Mouse (Mus musculus) spleen, postnatal 10 days (tissue): ENCODE data around the gene Ppm1l.
A peak's percentile ranks its signal among the peaks of the same experiment; 100 is the strongest.
"Not testable (repeated sequence)": the region's sequence is repeated elsewhere in the genome, so short reads cannot be mapped to it uniquely, and the experiment has no call there.

Experiments used
- DNase-seq, 2 experiments: peaks; one replicate each; pipeline ENCODE4 v3.0.0; 2021 to 2022; ENCODE audit warnings: low spot score in 2 of 2

The Ppm1l gene

GRCm38 (mm10) chr3:69372731-69373130, 56.1 kb downstream of the Ppm1l start:
- DNase-seq = peak in 1 of 2 experiments; percentile 29

GRCm38 (mm10) chr3:69373544-69374306, 57.1 kb downstream of the Ppm1l start:
- DNase-seq = peak in 1 of 2 experiments; percentile 65

GRCm38 (mm10) chr3:69374538-69374937, 57.9 kb downstream of the Ppm1l start:
- DNase-seq = no peak

GRCm38 (mm10) chr3:69374983-69375382, 58.3 kb downstream of the Ppm1l start:
- DNase-seq = no peak

- DNase-seq = no peak
These were observed 64.6 kb downstream of the Ppm1l start for GRCm38 (mm10) chr3:69381213-69381612.

- not testable (repeated sequence) for DNase-seq
These were observed 75.2 kb downstream of the Ppm1l start for GRCm38 (mm10) chr3:69391834-69392233.

- no peak for DNase-seq
These were observed 75.6 kb downstream of the Ppm1l start for GRCm38 (mm10) chr3:69392298-69392697.

GRCm38 (mm10) chr3:69393079-69393478, 76.4 kb downstream of the Ppm1l start:
- DNase-seq = no peak

GRCm38 (mm10) chr3:69393991-69394390, 77.3 kb downstream of the Ppm1l start:
- DNase-seq = no peak

GRCm38 (mm10) chr3:69395084-69395483, 78.4 kb downstream of the Ppm1l start:
- DNase-seq = no peak

GRCm38 (mm10) chr3:69397733-69398132, 81.1 kb downstream of the Ppm1l start:
- peak in 1 of 2 experiments; percentile 30 for DNase-seq

GRCm38 (mm10) chr3:69399336-69399735, 82.7 kb downstream of the Ppm1l start:
- no peak for DNase-seq

- no peak for DNase-seq
These were observed 86.5 kb downstream of the Ppm1l start for GRCm38 (mm10) chr3:69403196-69403595.

- no peak for DNase-seq
These were observed 89.7 kb downstream of the Ppm1l start for GRCm38 (mm10) chr3:69406210-69406895.

- no peak for DNase-seq
These were observed 91.4 kb downstream of the Ppm1l start for GRCm38 (mm10) chr3:69408064-69408463.

- no peak for DNase-seq
These were observed 99.5 kb downstream of the Ppm1l start for GRCm38 (mm10) chr3:69416112-69416511.

- no peak for DNase-seq
These were observed 106.1 kb downstream of the Ppm1l start for GRCm38 (mm10) chr3:69422741-69423140.

- no peak for DNase-seq
These were observed 106.7 kb downstream of the Ppm1l start for GRCm38 (mm10) chr3:69423371-69423770.

GRCm38 (mm10) chr3:69424781-69425180, 108.1 kb downstream of the Ppm1l start:
- DNase-seq = not testable (repeated sequence)

GRCm38 (mm10) chr3:69427259-69427658, 110.6 kb downstream of the Ppm1l start:
- DNase-seq = no peak

- DNase-seq = no peak
These were observed 111.6 kb downstream of the Ppm1l start for GRCm38 (mm10) chr3:69428221-69428620.

GRCm38 (mm10) chr3:69429319-69429718, 112.7 kb downstream of the Ppm1l start:
- DNase-seq = peak in 1 of 2 experiments; percentile 38

GRCm38 (mm10) chr3:69433580-69433979, 116.9 kb downstream of the Ppm1l start:
- no peak for DNase-seq
